Mouse (Mus musculus): ENCODE data around the gene Parvb. TPM values are rescaled to one million over a fixed set of nuclear protein-coding genes. Genes with fewer than 3 reads are reported as not detected.

Parvb gene
- polyA plus RNA-seq, 1 experiment from 2014 or later, result 3.7 TPM

GRCm38 (mm10) chr15:84323966-84324869, 92.4 kb downstream of the Parvb start, which contains the start of gene Parvg:
Gene Parvg, plus strand, starts transcription at chr15:84324026.
- H3K4me1 ChIP-seq (replicated peaks), result no peaks in the 10 kb centered on the region
- no peak within 1 kb of the TSS for H3K9ac ChIP-seq
- H3K9me3 ChIP-seq, result no peaks in the 10 kb centered on the region
- ATAC-seq (ENCODE audit: low FRiP score, low read depth), result no peak
- no peaks in the 10 kb centered on the region for H3K27me3 ChIP-seq
- H3K36me3 ChIP-seq, result no peaks in the 10 kb centered on the region
- H3K4me2 ChIP-seq, result no peak within 1 kb of the TSS
- H3K4me3 ChIP-seq, result no peak within 1 kb of the TSS
- no peak within 1 kb of the TSS for H3K27ac ChIP-seq (replicated peaks)
- 83% methylated on average over 10 of the region's 10 CpGs for WGBS

- ATAC-seq (ENCODE audit: low FRiP score, low read depth), result no peak
- Histone ChIP-seq H3K36me3 (no peaks in the 10 kb centered on the region), H3K4me2 (no peak overlapping the region), H3K4me3 (no peak overlapping the region), H3K27me3 (no peaks in the 10 kb centered on the region), H3K9me3 (no peaks in the 10 kb centered on the region), H3K4me1 (replicated peaks) (no peaks in the 10 kb centered on the region), H3K27ac (replicated peaks) (no peak overlapping the region), H3K9ac (no peak overlapping the region)
- 73% methylated on average over 8 of the region's 8 CpGs for WGBS
Observed at GRCm38 (mm10) chr15:84324870-84325553, 93.2 kb downstream of the Parvb start.

GRCm38 (mm10) chr15:84325736-84326135, 93.9 kb downstream of the Parvb start:
- H3K27ac ChIP-seq (replicated peaks), result no peak overlapping the region
- no peak overlapping the region for H3K9ac ChIP-seq
- no peak overlapping the region for H3K4me2 ChIP-seq
- H3K4me1 ChIP-seq (replicated peaks), result no peaks in the 10 kb centered on the region
- no peak overlapping the region for H3K4me3 ChIP-seq
- H3K27me3 ChIP-seq, result no peaks in the 10 kb centered on the region
- no peak for ATAC-seq (ENCODE audit: low FRiP score, low read depth)
- no peaks in the 10 kb centered on the region for H3K9me3 ChIP-seq
- no peaks in the 10 kb centered on the region for H3K36me3 ChIP-seq
- 41% methylated on average over 12 of the region's 12 CpGs for WGBS

- Histone ChIP-seq H3K27ac (replicated peaks) (no peak overlapping the region), H3K4me1 (replicated peaks) (no peaks in the 10 kb centered on the region), H3K9ac (no peak overlapping the region), H3K4me2 (no peak overlapping the region), H3K36me3 (no peaks in the 10 kb centered on the region), H3K4me3 (no peak overlapping the region), H3K27me3 (no peaks in the 10 kb centered on the region), H3K9me3 (no peaks in the 10 kb centered on the region)
- 86% methylated on average over 10 of the region's 10 CpGs for WGBS
- no peak for ATAC-seq (ENCODE audit: low FRiP score, low read depth)
Observed at GRCm38 (mm10) chr15:84328870-84329269, 97.0 kb downstream of the Parvb start.

- WGBS, result 89% methylated on average over 8 of the region's 8 CpGs
- no peak for ATAC-seq (ENCODE audit: low FRiP score, low read depth)
- H3K9ac ChIP-seq, result no peak overlapping the region
- no peak overlapping the region for H3K27ac ChIP-seq (replicated peaks)
- H3K9me3 ChIP-seq, result no peaks in the 10 kb centered on the region
- H3K27me3 ChIP-seq, result no peaks in the 10 kb centered on the region
- no peak overlapping the region for H3K4me2 ChIP-seq
- H3K36me3 ChIP-seq, result no peaks in the 10 kb centered on the region
- H3K4me1 ChIP-seq (replicated peaks), result no peaks in the 10 kb centered on the region
- no peak overlapping the region for H3K4me3 ChIP-seq
Observed at GRCm38 (mm10) chr15:84329940-84330339, 98.1 kb downstream of the Parvb start.

GRCm38 (mm10) chr15:84331066-84331612, 99.3 kb downstream of the Parvb start:
- WGBS, result 86% methylated on average over 4 of the region's 4 CpGs
- no peak overlapping the region for H3K9ac ChIP-seq
- H3K9me3 ChIP-seq, result no peaks in the 10 kb centered on the region
- no peak overlapping the region for H3K4me2 ChIP-seq
- H3K36me3 ChIP-seq, result no peaks in the 10 kb centered on the region
- H3K4me3 ChIP-seq, result no peak overlapping the region
- H3K27me3 ChIP-seq, result no peaks in the 10 kb centered on the region
- no peaks in the 10 kb centered on the region for H3K4me1 ChIP-seq (replicated peaks)
- ATAC-seq (ENCODE audit: low FRiP score, low read depth), result no peak
- no peak overlapping the region for H3K27ac ChIP-seq (replicated peaks)

- ATAC-seq (ENCODE audit: low FRiP score, low read depth), result no peak
- Histone ChIP-seq H3K9me3 (no peaks in the 10 kb centered on the region), H3K9ac (no peak overlapping the region), H3K4me1 (replicated peaks) (peaks cover 4% of the 10 kb centered on the region; the same call in 1 of the 2 replicates), H3K27me3 (no peaks in the 10 kb centered on the region), H3K4me3 (no peak overlapping the region), H3K27ac (replicated peaks) (no peak overlapping the region), H3K36me3 (no peaks in the 10 kb centered on the region), H3K4me2 (no peak overlapping the region)
- WGBS, result 62% methylated on average over 12 of the region's 12 CpGs
Observed at GRCm38 (mm10) chr15:84336281-84336817, 104.5 kb downstream of the Parvb start.

GRCm38 (mm10) chr15:84337599-84337998, 105.8 kb downstream of the Parvb start:
- Histone ChIP-seq H3K4me3 (no peak overlapping the region), H3K36me3 (no peaks in the 10 kb centered on the region), H3K4me1 (replicated peaks) (peaks cover 4% of the 10 kb centered on the region; the same call in 1 of the 2 replicates), H3K4me2 (no peak overlapping the region), H3K27ac (replicated peaks) (no peak overlapping the region), H3K27me3 (no peaks in the 10 kb centered on the region), H3K9ac (no peak overlapping the region), H3K9me3 (no peaks in the 10 kb centered on the region)
- 62% methylated on average over 5 of the region's 5 CpGs for WGBS
- no peak for ATAC-seq (ENCODE audit: low FRiP score, low read depth)

- no peak overlapping the region for H3K27ac ChIP-seq (replicated peaks)
- 56% methylated on average over 2 of the region's 2 CpGs for whole genome bisulfite sequencing
- no peak overlapping the region for H3K4me3 ChIP-seq
- no peaks in the 10 kb centered on the region for H3K9me3 ChIP-seq
- no peaks in the 10 kb centered on the region for H3K36me3 ChIP-seq
- no peak for ATAC-seq (ENCODE audit: low FRiP score, low read depth)
- H3K9ac ChIP-seq, result no peak overlapping the region
- H3K4me1 ChIP-seq (replicated peaks), result peaks cover 10% of the 10 kb centered on the region
- H3K27me3 ChIP-seq, result no peaks in the 10 kb centered on the region
- no peak overlapping the region for H3K4me2 ChIP-seq
Observed at GRCm38 (mm10) chr15:84340926-84341325, 109.1 kb downstream of the Parvb start.

- Histone ChIP-seq H3K4me1 (replicated peaks) (peaks cover 26% of the 10 kb centered on the region), H3K4me3 (no peak overlapping the region), H3K36me3 (no peaks in the 10 kb centered on the region), H3K9me3 (no peaks in the 10 kb centered on the region; the same call in 1 of the 2 replicates), H3K9ac (no peak overlapping the region), H3K4me2 (no peak overlapping the region), H3K27ac (replicated peaks) (no peak overlapping the region), H3K27me3 (no peaks in the 10 kb centered on the region)
- ATAC-seq (ENCODE audit: low FRiP score, low read depth), result no peak
- WGBS, result 92% methylated on average over 4 of the region's 4 CpGs
Observed at GRCm38 (mm10) chr15:84348769-84349168, 116.9 kb downstream of the Parvb start.

GRCm38 (mm10) chr15:84349915-84350738, 118.3 kb downstream of the Parvb start:
- Histone ChIP-seq H3K9ac (no peak overlapping the region), H3K4me2 (no peak overlapping the region), H3K27ac (replicated peaks) (no peak overlapping the region), H3K9me3 (no peaks in the 10 kb centered on the region; the same call in 1 of the 2 replicates), H3K4me1 (replicated peaks) (peaks cover 22% of the 10 kb centered on the region), H3K36me3 (no peaks in the 10 kb centered on the region), H3K4me3 (no peak overlapping the region), H3K27me3 (no peaks in the 10 kb centered on the region)
- peak; percentile 39 for ATAC-seq (ENCODE audit: low FRiP score, low read depth)
- 35% methylated on average over 14 of the region's 14 CpGs for WGBS

Data from hindbrain, embryonic 15.5 days (tissue).